Mouse (Mus musculus) adrenal gland, adult 2 months (tissue): ENCODE measurements around the gene Ddr2. TPM values are rescaled to one million over a fixed set of nuclear protein-coding genes. Genes with fewer than 3 reads are reported as not detected.
"Not testable (repeated sequence)": the region's sequence is repeated elsewhere in the genome, so short reads cannot be mapped to it uniquely, and the experiment has no call there.

ENCODE experiments used
- DNase-seq: peaks from one replicate; pipeline ENCODE4 v3.0.0; 2021
- polyA plus RNA-seq: library from polyadenylated mRNA; depleted of rRNA; stranded (reverse); fragments of >200 nt; gene quantifications from 2 replicates; pipeline ENCODE4 v1.2.3, GENCODE M21; 2012
- total RNA-seq, 2 experiments: library from RNA; stranded (reverse); gene quantifications; 2 replicates each; pipeline ENCODE4 v1.2.3; 2021

Gene Ddr2
- total and polyA plus RNA-seq, 3 experiments, result 2.7 to 23.0 (median 17.2) TPM

GRCm38 (mm10) chr1:170039402-170039801, 71.2 kb downstream of the Ddr2 start:
- no peak for DNase-seq

- no peak for DNase-seq
Measured at GRCm38 (mm10) chr1:170035575-170035974, 75.0 kb downstream of the Ddr2 start.

GRCm38 (mm10) chr1:170034961-170035360, 75.6 kb downstream of the Ddr2 start:
- DNase-seq, result no peak

GRCm38 (mm10) chr1:170031656-170032055, 78.9 kb downstream of the Ddr2 start:
- no peak for DNase-seq

GRCm38 (mm10) chr1:170014784-170015183, 95.8 kb downstream of the Ddr2 start:
- no peak for DNase-seq

GRCm38 (mm10) chr1:170010716-170011505, 99.7 kb downstream of the Ddr2 start:
- DNase-seq, result no peak

- DNase-seq, result peak; percentile 38
Measured at GRCm38 (mm10) chr1:170009296-170009695, 101.3 kb downstream of the Ddr2 start.

GRCm38 (mm10) chr1:170008432-170009220, 101.9 kb downstream of the Ddr2 start:
- peak; percentile 9 for DNase-seq

GRCm38 (mm10) chr1:170006516-170006915, 104.0 kb downstream of the Ddr2 start:
- peak; percentile 10 for DNase-seq

- no peak for DNase-seq
Measured at GRCm38 (mm10) chr1:170005297-170005696, 105.3 kb downstream of the Ddr2 start.

GRCm38 (mm10) chr1:169993901-169994300, 116.7 kb downstream of the Ddr2 start:
- DNase-seq, result not testable (repeated sequence)

GRCm38 (mm10) chr1:169986166-169986565, 124.4 kb downstream of the Ddr2 start:
- DNase-seq, result no peak

GRCm38 (mm10) chr1:169977621-169978020, 132.9 kb downstream of the Ddr2 start:
- DNase-seq, result no peak

GRCm38 (mm10) chr1:169971998-169972397, 138.6 kb downstream of the Ddr2 start:
- DNase-seq, result no peak

- DNase-seq, result no peak
Measured at GRCm38 (mm10) chr1:169970936-169971335, 139.6 kb downstream of the Ddr2 start.

GRCm38 (mm10) chr1:169969516-169969886, 141.1 kb downstream of the Ddr2 start:
- DNase-seq, result no peak

GRCm38 (mm10) chr1:169968792-169969515, 141.6 kb downstream of the Ddr2 start, which contains the start of gene Hsd17b7:
Hsd17b7 (minus strand) TSS chr1:169969241.
- DNase-seq, result peak; percentile 99

- DNase-seq, result no peak
Measured at GRCm38 (mm10) chr1:169953106-169953505, 157.5 kb downstream of the Ddr2 start.

GRCm38 (mm10) chr1:169952636-169953035, 157.9 kb downstream of the Ddr2 start:
- no peak for DNase-seq

- DNase-seq, result no peak
Measured at GRCm38 (mm10) chr1:169951561-169951960, 159.0 kb downstream of the Ddr2 start.

GRCm38 (mm10) chr1:169950651-169951050, 159.9 kb downstream of the Ddr2 start:
- no peak for DNase-seq

GRCm38 (mm10) chr1:169949981-169950380, 160.6 kb downstream of the Ddr2 start:
- no peak for DNase-seq
